Mouse (Mus musculus): ENCODE measurements around the gene Gtf3c6. TPM values are rescaled to one million over a fixed set of nuclear protein-coding genes. Genes with fewer than 3 reads are reported as not detected.
A peak's percentile ranks its signal among the peaks of the same experiment; 100 is the strongest.

Gtf3c6 gene
- total and polyA plus RNA-seq, 3 experiments: 32.5 to 107 (median 32.7) TPM

DNA sequence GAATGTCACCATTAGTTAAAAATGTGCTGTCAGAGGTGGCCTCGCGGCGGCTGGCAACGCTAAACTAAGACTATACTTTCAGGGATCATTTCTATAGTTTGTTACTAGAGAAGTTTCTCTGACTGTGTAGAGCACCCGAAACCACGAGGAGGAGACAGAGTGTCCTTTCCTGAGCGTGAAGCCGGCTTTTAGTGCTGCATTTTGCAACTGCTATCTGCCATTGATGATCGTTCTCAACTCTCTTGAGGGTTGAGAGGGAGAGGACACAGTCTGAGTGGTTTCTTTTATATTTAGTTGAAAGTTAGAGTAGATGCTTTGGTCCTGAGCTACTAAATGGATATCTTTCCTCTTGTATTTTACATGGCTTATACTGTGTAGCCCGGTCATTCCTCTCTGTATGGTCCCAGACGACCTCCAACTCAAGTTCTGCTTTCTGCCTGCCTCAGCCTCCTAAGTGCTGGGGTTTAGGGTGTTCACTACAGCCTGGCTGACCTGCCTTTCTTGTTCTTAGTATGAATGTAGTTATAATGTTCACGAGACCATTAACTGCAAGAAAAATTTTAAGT is 576 bp upstream of the Gtf3c6 start (continued):
- peak; percentile 59 for TF ChIP-seq SIN3A (IDR thresholded peaks at IDR 0.05; ENCODE audit: low read length)
- no peak; the same call in 1 of the 2 replicates for TF ChIP-seq USF1 (IDR thresholded peaks at IDR 0.05; ENCODE audit: low read depth, low read length)
- 0 out of 2 replicates have a peak, but pooled peaks have one; percentile 60 for TF ChIP-seq ZNF384 (IDR thresholded peaks at IDR 0.05; ENCODE audit: low read depth, low read length)
- no peak for TF ChIP-seq RAD21 (IDR thresholded peaks at IDR 0.05; ENCODE audit: low read depth, low read length)
- TF ChIP-seq MYC (IDR thresholded peaks at IDR 0.05; ENCODE audit: low read depth, low read length): peak; percentile 82
- TF ChIP-seq MAZ (IDR thresholded peaks at IDR 0.05; ENCODE audit: low read depth, low read length): peak; percentile 83; the same call in 1 of the 2 replicates
- TF ChIP-seq E2F4 (IDR thresholded peaks at IDR 0.05; ENCODE audit: insufficient replicate concordance, low read depth, low read length): 0 out of 2 replicates have a peak, but pooled peaks have one; percentile 49
- TF ChIP-seq POLR2A (IDR thresholded peaks at IDR 0.05; ENCODE audit: low read depth, low read length): peak; percentile 100
- peak; percentile 98 for TF ChIP-seq TBP (conservative IDR thresholded peaks at IDR 0.05; ENCODE audit: low read depth, low read length)
- peak; percentile 100 for TF ChIP-seq ZMIZ1 (IDR thresholded peaks at IDR 0.05; ENCODE audit: low read depth, low read length)
- TF ChIP-seq RCOR1 (conservative IDR thresholded peaks at IDR 0.05; ENCODE audit: low read depth, low read length): peak; percentile 98
- peak; percentile 39; the same call in 1 of the 2 replicates for TF ChIP-seq GABPA (IDR thresholded peaks at IDR 0.05; ENCODE audit: insufficient replicate concordance, low read depth, low read length)
- peak; percentile 96 for TF ChIP-seq IRF4 (IDR thresholded peaks at IDR 0.05; ENCODE audit: low read depth, low read length)

DNA sequence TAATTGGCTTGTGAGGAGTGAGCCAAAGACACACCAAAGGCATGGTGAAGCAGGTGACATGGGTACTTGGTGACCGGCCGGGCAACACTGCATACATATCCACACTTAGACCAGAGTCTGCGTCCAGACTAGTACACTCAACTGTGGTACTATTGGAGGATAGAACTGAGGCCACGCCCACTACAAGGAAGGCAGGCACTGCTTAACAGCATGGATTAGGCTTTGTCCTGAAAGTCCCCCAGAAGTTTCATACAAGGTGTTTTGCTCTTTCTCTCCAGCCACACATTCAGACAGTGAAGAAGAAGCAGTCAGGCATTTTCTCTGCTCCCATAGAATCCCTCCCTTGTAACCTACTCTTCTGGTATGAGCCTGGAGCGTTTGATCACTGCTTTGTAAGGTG is 1.2 kb downstream of the Gtf3c6 start:
- H3K9me3 ChIP-seq (replicated peaks; ENCODE audit: low read length): no peaks in the 10 kb centered on the region
- DNase-seq (ENCODE audit: extremely low read depth): peak; percentile 84
- H3K27me3 ChIP-seq (replicated peaks): no peaks in the 10 kb centered on the region
- peak overlapping the region; percentile 67 to 86 (median 83) for H3K4me3 ChIP-seq (replicated peaks in 1 of 3; ENCODE audit: low read depth in 2 of 3, low read length in 2 of 3, poor library complexity in 1 of 3)
- H3K36me3 ChIP-seq (replicated peaks in 1 of 2; ENCODE audit: control insufficient read depth in 1 of 2, insufficient read depth in 1 of 2, low read length in 1 of 2): peaks cover 19 to 27% of the 10 kb centered on the region in 2 experiments
- H3K79me2 ChIP-seq (replicated peaks; ENCODE audit: control insufficient read depth, extremely low read depth, insufficient read depth, poor library complexity, severe bottlenecking): no peaks in the 10 kb centered on the region
- in situ Hi-C loops (cut with MboI; ENCODE audit: low pct_ligation_motif_present, low pct_unique_long_range_greater_than_20kb, low sequenced_read_pairs): loop anchor here (5.0 kb wide), 1 partner anchor 271 kb away; no protein-coding TSS in a partner anchor
- peaks cover 4 to 25% of the 10 kb centered on the region in 2 experiments for H3K4me1 ChIP-seq (ENCODE audit: control insufficient read depth in 1 of 2, insufficient read depth in 2 of 2)
- H3K4me2 ChIP-seq (ENCODE audit: insufficient read depth, low read depth, poor library complexity, severe bottlenecking): peak overlapping the region; percentile 87
- dilution Hi-C loops (cut with MboI; ENCODE audit: extremely low pct_ligation_motif_present, extremely low pct_unique_long_range_greater_than_20kb, low sequenced_read_pairs): no loop called here
- H3K9ac ChIP-seq (ENCODE audit: insufficient read depth, low read depth): peak overlapping the region; percentile 59
- no peak overlapping the region for H3K27ac ChIP-seq (ENCODE audit: insufficient read depth, low read depth)
- TF ChIP-seq SIN3A (IDR thresholded peaks at IDR 0.05; ENCODE audit: low read length) (peak; percentile 10; the same call in 1 of the 2 replicates), USF1 (IDR thresholded peaks at IDR 0.05; ENCODE audit: low read depth, low read length) (no peak), RAD21 (IDR thresholded peaks at IDR 0.05; ENCODE audit: low read depth, low read length) (no peak), MAZ (IDR thresholded peaks at IDR 0.05; ENCODE audit: low read depth, low read length) (no peak), CHD2 (IDR thresholded peaks at IDR 0.05; ENCODE audit: low read length) (no peak), MAX (IDR thresholded peaks at IDR 0.05; ENCODE audit: low read length) (peak; percentile 37; the same call in 1 of the 2 replicates), UBTF (IDR thresholded peaks at IDR 0.05; ENCODE audit: low read depth, low read length) (no peak), ZMIZ1 (IDR thresholded peaks at IDR 0.05; ENCODE audit: low read depth, low read length) (peak; percentile 73), CHD1 (IDR thresholded peaks at IDR 0.05; ENCODE audit: low read depth, low read length) (peak; percentile 37; the same call in 1 of the 2 replicates), CTCF (conservative IDR thresholded peaks at IDR 0.05 in 1 of 2, IDR thresholded peaks at IDR 0.05 in 1 of 2; ENCODE audit: low read depth in 2 of 2, low read length in 2 of 2) (no peak), KAT2A (IDR thresholded peaks at IDR 0.05; ENCODE audit: insufficient replicate concordance, low read length) (no peak), MEF2A (IDR thresholded peaks at IDR 0.05; ENCODE audit: borderline replicate concordance, low read depth, low read length) (no peak), MXI1 (IDR thresholded peaks at IDR 0.05; ENCODE audit: low read depth, low read length) (peak; percentile 84), ZNF384 (IDR thresholded peaks at IDR 0.05; ENCODE audit: low read depth, low read length) (no peak), JUND (conservative IDR thresholded peaks at IDR 0.05; ENCODE audit: low read depth, low read length) (no peak), PAX5 (IDR thresholded peaks at IDR 0.05; ENCODE audit: low read length) (no peak), E2F4 (IDR thresholded peaks at IDR 0.05; ENCODE audit: insufficient replicate concordance, low read depth, low read length) (no peak), JUN (IDR thresholded peaks at IDR 0.05; ENCODE audit: insufficient read depth, low read depth, low read length) (no peak), TBP (conservative IDR thresholded peaks at IDR 0.05; ENCODE audit: low read depth, low read length) (peak; percentile 90), ETS1 (conservative IDR thresholded peaks at IDR 0.05; ENCODE audit: low read depth, low read length) (no peak), ZKSCAN1 (IDR thresholded peaks at IDR 0.05; ENCODE audit: borderline replicate concordance, low read depth, low read length) (no peak), BHLHE40 (IDR thresholded peaks at IDR 0.05; ENCODE audit: low read depth, low read length) (no peak), SMC3 (IDR thresholded peaks at IDR 0.05; ENCODE audit: low read depth, low read length) (no peak), EP300 (IDR thresholded peaks at IDR 0.05; ENCODE audit: low read length) (no peak), NRF1 (IDR thresholded peaks at IDR 0.05; ENCODE audit: low read depth, low read length) (peak; percentile 49; the same call in 1 of the 2 replicates), POLR2A (IDR thresholded peaks at IDR 0.05; ENCODE audit: low read depth, low read length) (peak; percentile 69), ELF1 (IDR thresholded peaks at IDR 0.05; ENCODE audit: low read depth, low read length) (peak; percentile 47; the same call in 1 of the 2 replicates), RCOR1 (conservative IDR thresholded peaks at IDR 0.05; ENCODE audit: low read depth, low read length) (no peak), MYC (IDR thresholded peaks at IDR 0.05; ENCODE audit: low read depth, low read length) (0 out of 2 replicates have a peak, but pooled peaks have one; percentile 45), ZC3H11A (IDR thresholded peaks at IDR 0.05; ENCODE audit: low read depth, low read length) (no peak), GABPA (IDR thresholded peaks at IDR 0.05; ENCODE audit: insufficient replicate concordance, low read depth, low read length) (no peak), IRF4 (IDR thresholded peaks at IDR 0.05; ENCODE audit: low read depth, low read length) (no peak; the same call in 1 of the 2 replicates), TCF12 (IDR thresholded peaks at IDR 0.05; ENCODE audit: low read depth, low read length) (peak; percentile 60)

Data from CH12.LX (cell line).